Mouse (Mus musculus): ENCODE results near the gene Hspa4. TPM values are rescaled to one million over a fixed set of nuclear protein-coding genes. Genes with fewer than 3 reads are reported as not detected.
A peak's percentile ranks its signal among the peaks of the same experiment; 100 is the strongest.

Gene Hspa4
- polyA plus RNA-seq, 1 experiment = 99.3 TPM

DNA sequence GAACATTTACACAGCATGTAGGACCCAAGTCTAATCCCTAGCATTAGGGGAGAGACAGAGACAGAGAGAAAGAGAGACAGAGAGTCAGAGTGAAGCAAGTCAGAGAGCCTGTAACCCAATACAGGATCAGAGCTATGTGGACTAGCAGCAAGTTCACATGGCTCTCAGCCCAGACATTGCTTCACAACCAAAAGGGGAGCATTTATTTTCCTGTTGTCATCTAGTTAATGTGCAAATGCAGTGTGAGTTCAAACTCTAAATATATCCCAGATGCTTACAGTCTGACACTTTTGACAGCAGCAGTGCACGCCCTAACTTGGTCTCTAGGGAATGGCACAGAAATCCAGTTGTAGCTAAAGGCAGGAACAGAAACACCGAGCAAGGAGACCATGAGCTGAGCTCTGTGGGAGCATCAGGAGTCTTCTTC, 8.6 kb upstream of the Hspa4 start:
- Histone ChIP-seq H3K4me3 (no peak overlapping the region), H3K79me2 (ENCODE audit: control insufficient read depth, insufficient read depth) (no peaks in the 10 kb centered on the region), H3ac (ENCODE audit: control insufficient read depth, insufficient read length) (no peak overlapping the region), H3K4me2 (ENCODE audit: low read depth) (peak overlapping the region; percentile 70), H3K27me3 (ENCODE audit: control insufficient read depth, insufficient read depth, insufficient read length) (no peaks in the 10 kb centered on the region), H3K36me3 (ENCODE audit: control insufficient read depth, insufficient read depth) (no peaks in the 10 kb centered on the region)
- TF ChIP-seq USF1 (IDR thresholded peaks at IDR 0.05; ENCODE audit: low read depth) (no peak), MYOG (IDR thresholded peaks at IDR 0.05; ENCODE audit: control insufficient read depth in 1 of 3, insufficient read depth in 1 of 3, insufficient read length in 2 of 3, low read depth in 2 of 3) (no peak), SRF (IDR thresholded peaks at IDR 0.05; ENCODE audit: control insufficient read depth, insufficient read length, low read depth) (peak; percentile 68), TCF12 (IDR thresholded peaks at IDR 0.05; ENCODE audit: insufficient read depth, poor library complexity, severe bottlenecking) (no peak), E2F4 (IDR thresholded peaks at IDR 0.05; ENCODE audit: insufficient read depth) (no peak), CEBPB (IDR thresholded peaks at IDR 0.05; ENCODE audit: insufficient read depth, poor library complexity, severe bottlenecking) (peak; percentile 95)

DNA sequence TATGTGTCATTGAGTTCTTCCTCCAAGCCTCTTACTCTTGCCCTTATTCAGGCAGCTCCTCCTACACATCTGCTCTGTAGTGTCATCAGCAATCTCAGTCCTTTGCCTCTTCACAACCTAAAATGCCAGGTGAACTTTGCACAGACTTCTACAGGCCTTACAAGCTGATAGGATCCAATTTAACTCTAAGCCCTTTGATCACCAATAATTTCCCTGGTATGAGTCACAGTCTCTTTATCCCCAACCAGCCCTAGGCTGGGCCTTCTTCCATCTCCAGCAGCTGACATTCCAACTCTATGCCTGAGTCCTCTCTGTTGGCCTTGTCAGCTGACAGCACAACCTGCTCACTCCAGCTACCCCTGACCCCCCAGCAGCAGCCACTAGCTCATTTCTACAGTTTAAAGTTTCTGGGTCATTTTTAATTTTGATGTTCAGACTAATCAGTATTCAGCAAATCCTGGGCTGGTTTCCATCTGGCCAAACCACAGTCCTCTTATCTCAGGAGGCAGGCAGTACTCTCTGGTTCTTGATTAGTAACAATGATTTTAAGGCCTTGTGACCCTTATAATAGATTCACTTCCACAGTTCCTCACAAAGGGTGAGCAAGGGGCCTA, 8.1 kb upstream of the Hspa4 start:
- TF ChIP-seq E2F4 (IDR thresholded peaks at IDR 0.05; ENCODE audit: insufficient read depth) = no peak
- peak in 2 of 3 experiments; percentile 72 to 74 for TF ChIP-seq MYOG (IDR thresholded peaks at IDR 0.05; ENCODE audit: control insufficient read depth in 1 of 3, insufficient read depth in 1 of 3, insufficient read length in 2 of 3, low read depth in 2 of 3)
- TF ChIP-seq TCF12 (IDR thresholded peaks at IDR 0.05; ENCODE audit: insufficient read depth, poor library complexity, severe bottlenecking) = no peak
- no peak for TF ChIP-seq REST (IDR thresholded peaks at IDR 0.05; ENCODE audit: insufficient read depth, insufficient read length)
- TF ChIP-seq POLR2AphosphoS2 (IDR thresholded peaks at IDR 0.05; ENCODE audit: insufficient read length, low read depth) = no peak
- no peak for TF ChIP-seq POLR2A (IDR thresholded peaks at IDR 0.05; ENCODE audit: insufficient read length, low read depth)
- TF ChIP-seq MYOD1 (IDR thresholded peaks at IDR 0.05; ENCODE audit: control insufficient read depth in 1 of 3, insufficient read length in 2 of 3, low read depth in 2 of 3) = peak; percentile 20 to 75 (median 66)
- no peak for TF ChIP-seq MAX (IDR thresholded peaks at IDR 0.05; ENCODE audit: low read depth)
- TF ChIP-seq TCF3 (IDR thresholded peaks at IDR 0.05; ENCODE audit: insufficient read length, low read depth) = peak; percentile 17
- TF ChIP-seq USF1 (IDR thresholded peaks at IDR 0.05; ENCODE audit: low read depth) = peak; percentile 10
- H3K4me3 ChIP-seq = no peak overlapping the region
- no peaks in the 10 kb centered on the region for H3K36me3 ChIP-seq (ENCODE audit: control insufficient read depth, insufficient read depth)
- H3K27me3 ChIP-seq (ENCODE audit: control insufficient read depth, insufficient read depth, insufficient read length) = no peaks in the 10 kb centered on the region
- no peaks in the 10 kb centered on the region for H3K79me2 ChIP-seq (ENCODE audit: control insufficient read depth, insufficient read depth)
- H3K4me2 ChIP-seq (ENCODE audit: low read depth) = peak overlapping the region; percentile 70
- H3ac ChIP-seq (ENCODE audit: control insufficient read depth, insufficient read length) = no peak overlapping the region

DNA sequence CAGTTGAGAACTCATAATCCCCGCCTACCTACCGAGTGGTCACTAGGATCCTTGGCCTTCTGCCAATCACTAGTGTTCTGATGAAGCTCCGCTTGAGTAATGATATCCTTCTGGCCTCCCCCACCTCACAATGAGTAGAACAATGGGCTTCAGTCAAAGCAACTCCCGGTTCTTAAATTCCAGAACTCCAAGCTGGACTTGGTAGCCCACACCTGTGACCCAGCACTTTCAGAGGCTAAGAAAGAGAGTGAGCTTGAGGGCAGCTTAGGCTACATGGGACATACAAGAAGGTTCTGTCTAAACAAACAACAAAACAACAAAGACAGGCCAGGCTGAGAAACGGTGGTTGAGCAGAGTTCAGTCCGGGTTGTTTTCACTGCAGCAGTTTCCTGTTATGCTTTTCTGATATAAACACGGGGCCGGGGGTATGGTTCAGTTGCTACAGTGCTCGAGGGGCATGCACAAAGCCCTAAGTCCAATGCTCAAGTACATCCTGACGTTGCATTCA, 7.4 kb upstream of the Hspa4 start:
- no peaks in the 10 kb centered on the region for H3K36me3 ChIP-seq (ENCODE audit: control insufficient read depth, insufficient read depth)
- no peaks in the 10 kb centered on the region for H3K79me2 ChIP-seq (ENCODE audit: control insufficient read depth, insufficient read depth)
- no peaks in the 10 kb centered on the region for H3K27me3 ChIP-seq (ENCODE audit: control insufficient read depth, insufficient read depth, insufficient read length)
- TF ChIP-seq TCF3 (IDR thresholded peaks at IDR 0.05; ENCODE audit: insufficient read length, low read depth) = no peak
- no peak for TF ChIP-seq MYOG (IDR thresholded peaks at IDR 0.05; ENCODE audit: control insufficient read depth in 1 of 3, insufficient read depth in 1 of 3, insufficient read length in 2 of 3, low read depth in 2 of 3)
- TF ChIP-seq CEBPB (IDR thresholded peaks at IDR 0.05; ENCODE audit: insufficient read depth, poor library complexity, severe bottlenecking) = no peak
- no peak for TF ChIP-seq MAX (IDR thresholded peaks at IDR 0.05; ENCODE audit: low read depth)
- no peak for TF ChIP-seq TCF12 (IDR thresholded peaks at IDR 0.05; ENCODE audit: insufficient read depth, poor library complexity, severe bottlenecking)
- no peak for TF ChIP-seq USF1 (IDR thresholded peaks at IDR 0.05; ENCODE audit: low read depth)
- TF ChIP-seq REST (IDR thresholded peaks at IDR 0.05; ENCODE audit: insufficient read depth, insufficient read length) = no peak
- no peak for TF ChIP-seq E2F4 (IDR thresholded peaks at IDR 0.05; ENCODE audit: insufficient read depth)
- no peak overlapping the region for H3K4me3 ChIP-seq
- peak overlapping the region; percentile 70 for H3K4me2 ChIP-seq (ENCODE audit: low read depth)
- H3ac ChIP-seq (ENCODE audit: control insufficient read depth, insufficient read length) = no peak overlapping the region

DNA sequence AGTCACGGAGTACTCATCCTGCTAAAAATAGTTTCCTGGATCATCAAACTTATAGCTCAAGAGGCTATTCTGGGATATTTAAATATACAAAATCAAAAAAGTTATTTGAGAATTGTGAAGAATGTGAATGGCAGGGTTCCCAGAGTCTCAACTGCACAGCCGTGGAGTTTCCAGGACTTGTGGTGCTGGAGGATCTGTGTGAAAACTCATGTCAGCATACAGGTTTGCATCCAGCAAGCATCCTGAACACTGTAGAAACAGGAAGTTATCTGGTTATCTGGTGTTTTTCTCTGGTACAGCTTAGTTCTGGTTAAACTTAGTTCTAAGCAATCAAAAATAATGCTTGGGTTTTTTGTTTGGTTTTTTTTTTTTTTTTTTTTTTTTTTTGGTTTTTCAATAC, 6.7 kb upstream of the Hspa4 start:
- Histone ChIP-seq H3K27me3 (ENCODE audit: control insufficient read depth, insufficient read depth, insufficient read length) (no peaks in the 10 kb centered on the region), H3K4me2 (ENCODE audit: low read depth) (no peak overlapping the region), H3K4me3 (no peak overlapping the region), H3ac (ENCODE audit: control insufficient read depth, insufficient read length) (no peak overlapping the region), H3K36me3 (ENCODE audit: control insufficient read depth, insufficient read depth) (no peaks in the 10 kb centered on the region), H3K79me2 (ENCODE audit: control insufficient read depth, insufficient read depth) (no peaks in the 10 kb centered on the region)
- TF ChIP-seq CEBPB (IDR thresholded peaks at IDR 0.05; ENCODE audit: insufficient read depth, poor library complexity, severe bottlenecking) = no peak
- TF ChIP-seq TCF12 (IDR thresholded peaks at IDR 0.05; ENCODE audit: insufficient read depth, poor library complexity, severe bottlenecking) = no peak
- no peak for TF ChIP-seq MYOG (IDR thresholded peaks at IDR 0.05; ENCODE audit: control insufficient read depth in 1 of 3, insufficient read depth in 1 of 3, insufficient read length in 2 of 3, low read depth in 2 of 3)
- no peak for TF ChIP-seq POLR2A (IDR thresholded peaks at IDR 0.05; ENCODE audit: insufficient read length, low read depth)
- TF ChIP-seq SRF (IDR thresholded peaks at IDR 0.05; ENCODE audit: control insufficient read depth, insufficient read length, low read depth) = no peak
- no peak for TF ChIP-seq E2F4 (IDR thresholded peaks at IDR 0.05; ENCODE audit: insufficient read depth)
- TF ChIP-seq TCF3 (IDR thresholded peaks at IDR 0.05; ENCODE audit: insufficient read length, low read depth) = no peak
- TF ChIP-seq POLR2AphosphoS2 (IDR thresholded peaks at IDR 0.05; ENCODE audit: insufficient read length, low read depth) = no peak
- TF ChIP-seq USF1 (IDR thresholded peaks at IDR 0.05; ENCODE audit: low read depth) = no peak
- TF ChIP-seq MYOD1 (IDR thresholded peaks at IDR 0.05; ENCODE audit: control insufficient read depth in 1 of 3, insufficient read length in 2 of 3, low read depth in 2 of 3) = no peak
- TF ChIP-seq REST (IDR thresholded peaks at IDR 0.05; ENCODE audit: insufficient read depth, insufficient read length) = no peak
- no peak for TF ChIP-seq MAX (IDR thresholded peaks at IDR 0.05; ENCODE audit: low read depth)

Data from myocyte (in vitro differentiated cells).